Mouse (Mus musculus): ENCODE results near the gene Nmral1. TPM values are rescaled to one million over a fixed set of nuclear protein-coding genes. Genes with fewer than 3 reads are reported as not detected.
"Not testable (repeated sequence)": the region's sequence is repeated elsewhere in the genome, so short reads cannot be mapped to it uniquely, and the experiment has no call there.

Nmral1 gene
- polyA plus RNA-seq, 1 experiment from 2014 or later: 64.5 TPM

DNA sequence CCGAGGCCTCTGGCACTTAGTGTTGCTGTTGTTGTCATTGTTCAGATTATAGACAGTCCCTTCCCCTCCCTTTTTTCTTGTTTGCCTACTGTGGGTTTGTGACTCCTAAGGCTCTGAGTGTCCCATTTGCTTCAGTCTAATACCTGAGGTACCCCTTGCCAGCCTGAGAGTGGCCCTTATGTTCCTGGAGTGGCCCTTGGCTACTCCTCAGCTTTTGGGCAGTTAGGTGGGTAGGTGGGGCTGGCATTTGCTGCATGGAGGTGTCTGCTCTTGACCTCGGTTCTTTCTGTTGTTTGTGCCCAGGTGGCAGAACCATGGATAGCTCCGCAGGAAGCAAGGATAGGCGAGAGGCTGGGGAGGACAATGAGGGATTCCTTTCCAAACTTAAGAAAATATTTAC is 13.6 kb downstream of the Nmral1 start:
- Histone ChIP-seq H3K9ac (no peak overlapping the region), H3K4me2 (no peak overlapping the region), H3K27me3 (no peaks in the 10 kb centered on the region), H3K9me3 (no peaks in the 10 kb centered on the region), H3K4me3 (no peak overlapping the region), H3K4me1 (replicated peaks) (no peaks in the 10 kb centered on the region), H3K27ac (replicated peaks) (no peak overlapping the region), H3K36me3 (peaks cover 63% of the 10 kb centered on the region)
- 78% methylated on average over 4 of the region's 4 CpGs for WGBS
- no peak for ATAC-seq (ENCODE audit: low FRiP score, low read depth)

DNA sequence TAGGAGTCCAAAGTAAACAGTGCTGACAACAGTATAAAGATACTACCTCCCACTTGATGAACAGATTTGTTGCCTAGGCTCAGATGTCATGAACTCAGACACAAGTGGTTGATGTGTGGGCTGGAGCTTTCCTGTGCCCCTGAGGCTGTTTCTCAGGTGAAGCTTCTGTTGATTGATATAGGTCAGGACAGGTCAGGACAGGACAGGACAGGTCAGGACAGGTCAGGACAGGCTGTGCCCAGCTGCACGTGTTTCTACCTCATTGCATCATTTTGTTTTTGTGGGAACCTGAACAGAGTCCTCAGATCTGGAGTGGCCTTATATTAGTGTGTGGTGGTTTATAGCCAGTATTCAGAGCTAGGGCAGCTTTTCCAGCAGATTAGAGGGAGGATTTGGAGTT is 16.5 kb downstream of the Nmral1 start:
- Histone ChIP-seq H3K9ac (no peak overlapping the region), H3K9me3 (no peaks in the 10 kb centered on the region), H3K4me3 (no peak overlapping the region), H3K4me2 (no peak overlapping the region), H3K36me3 (peaks cover 82% of the 10 kb centered on the region), H3K27ac (replicated peaks) (no peak overlapping the region), H3K4me1 (replicated peaks) (no peaks in the 10 kb centered on the region), H3K27me3 (no peaks in the 10 kb centered on the region)
- WGBS: 66% methylated on average over 1 of the region's 1 CpGs
- no peak for ATAC-seq (ENCODE audit: low FRiP score, low read depth)

GRCm38 (mm10) chr16:4701211-4701610 is 17.9 kb downstream of the Nmral1 start:
- no peaks in the 10 kb centered on the region for H3K27me3 ChIP-seq
- H3K4me1 ChIP-seq (replicated peaks): no peaks in the 10 kb centered on the region
- H3K4me2 ChIP-seq: no peak overlapping the region
- H3K9ac ChIP-seq: no peak overlapping the region
- H3K4me3 ChIP-seq: no peak overlapping the region
- no peak for ATAC-seq (ENCODE audit: low FRiP score, low read depth)
- H3K9me3 ChIP-seq: no peaks in the 10 kb centered on the region
- H3K36me3 ChIP-seq: peaks cover 82% of the 10 kb centered on the region
- WGBS: 98% methylated on average over 3 of the region's 3 CpGs
- H3K27ac ChIP-seq (replicated peaks): no peak overlapping the region

GRCm38 (mm10) chr16:4689371-4689770 is 29.8 kb downstream of the Nmral1 start:
- H3K9ac ChIP-seq; H3K4me3 ChIP-seq; ATAC-seq (ENCODE audit: low FRiP score, low read depth); H3K9me3 ChIP-seq; H3K4me2 ChIP-seq; H3K27me3 ChIP-seq; H3K27ac ChIP-seq (replicated peaks): not testable (repeated sequence)
- H3K4me1 ChIP-seq (replicated peaks): peaks cover 15% of the 10 kb centered on the region
- 98% methylated on average over 4 of the region's 4 CpGs for WGBS
- H3K36me3 ChIP-seq: peaks cover 62% of the 10 kb centered on the region

- peak overlapping the region; percentile 93 for H3K4me2 ChIP-seq
- H3K27ac ChIP-seq (replicated peaks): peak overlapping the region; percentile 89
- peaks cover 22% of the 10 kb centered on the region for H3K4me1 ChIP-seq (replicated peaks)
- no peaks in the 10 kb centered on the region for H3K9me3 ChIP-seq
- WGBS: 3% methylated on average over 9 of the region's 9 CpGs
- H3K9ac ChIP-seq: peak overlapping the region; percentile 94
- ATAC-seq (ENCODE audit: low FRiP score, low read depth): no peak
- no peaks in the 10 kb centered on the region for H3K27me3 ChIP-seq
- H3K36me3 ChIP-seq: peaks cover 15% of the 10 kb centered on the region
- peak overlapping the region; percentile 82 for H3K4me3 ChIP-seq
Measured at GRCm38 (mm10) chr16:4684457-4684791, 34.7 kb downstream of the Nmral1 start.

DNA sequence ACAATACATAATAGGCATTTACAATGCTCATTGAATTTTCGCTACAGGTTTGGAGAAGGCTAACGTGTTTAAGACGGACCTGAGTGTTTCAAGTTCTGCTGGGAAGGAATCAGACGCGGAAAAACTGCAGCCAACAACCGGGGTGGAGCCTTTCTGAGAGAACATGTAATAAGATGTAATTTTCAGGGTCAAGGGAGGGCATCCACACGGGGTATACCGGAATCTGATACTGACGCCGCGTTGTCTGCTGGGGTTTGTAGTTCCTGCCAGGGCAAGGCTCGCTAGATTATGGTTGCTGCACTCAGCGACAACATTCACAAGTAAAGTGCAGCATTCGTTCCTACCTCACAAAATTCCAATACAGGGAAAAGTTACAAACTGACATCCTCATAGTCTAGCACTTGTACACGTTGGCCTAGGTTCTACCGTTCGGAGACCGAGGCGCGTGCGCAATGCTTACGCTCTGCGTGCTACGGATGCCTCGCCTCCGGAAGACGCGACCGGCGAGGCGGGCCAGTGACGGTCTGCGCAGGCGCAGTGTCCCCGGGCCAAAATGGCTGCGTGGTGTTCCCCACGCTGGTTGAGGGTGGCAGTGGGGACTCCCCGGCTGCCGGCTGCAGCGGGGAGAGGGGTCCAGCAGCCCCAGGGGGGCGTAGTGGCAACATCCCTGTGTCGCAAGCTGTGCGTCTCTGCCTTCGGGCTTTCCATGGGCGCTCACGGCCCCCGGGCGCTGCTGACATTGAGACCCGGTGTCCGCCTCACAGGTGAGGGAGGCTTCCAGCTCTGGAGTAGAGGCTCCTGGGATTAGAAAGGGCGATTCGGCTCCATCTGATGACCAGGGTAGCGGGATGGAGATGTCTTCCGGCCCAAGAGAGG is 35.3 kb downstream of the Nmral1 start:
- Histone ChIP-seq H3K4me2 (peak overlapping the region; percentile 93), H3K27me3 (no peaks in the 10 kb centered on the region), H3K4me1 (replicated peaks) (peaks cover 26% of the 10 kb centered on the region), H3K9ac (peak overlapping the region; percentile 94), H3K4me3 (peak overlapping the region; percentile 82), H3K9me3 (no peaks in the 10 kb centered on the region), H3K36me3 (peaks cover 10% of the 10 kb centered on the region), H3K27ac (replicated peaks) (peak overlapping the region; percentile 89)
- under 1% methylated on average over 54 of the region's 54 CpGs for WGBS
- ATAC-seq (ENCODE audit: low FRiP score, low read depth): peak; percentile 93

- H3K4me1 ChIP-seq (replicated peaks): peaks cover 32% of the 10 kb centered on the region
- H3K4me3 ChIP-seq: peak overlapping the region; percentile 82
- no peaks in the 10 kb centered on the region for H3K9me3 ChIP-seq
- 33% methylated on average over 9 of the region's 9 CpGs for WGBS
- ATAC-seq (ENCODE audit: low FRiP score, low read depth): no peak
- peak overlapping the region; percentile 94 for H3K9ac ChIP-seq
- peak overlapping the region; percentile 93 for H3K4me2 ChIP-seq
- peaks cover 6% of the 10 kb centered on the region for H3K36me3 ChIP-seq
- peak overlapping the region; percentile 89 for H3K27ac ChIP-seq (replicated peaks)
- H3K27me3 ChIP-seq: no peaks in the 10 kb centered on the region
Measured at GRCm38 (mm10) chr16:4683193-4683580, 36.0 kb downstream of the Nmral1 start.

- 84% methylated on average over 4 of the region's 4 CpGs for WGBS
- Histone ChIP-seq H3K27ac (replicated peaks) (peak overlapping the region; percentile 89; the same call in 1 of the 2 replicates), H3K27me3 (no peaks in the 10 kb centered on the region), H3K4me2 (peak overlapping the region; percentile 93), H3K36me3 (peaks cover 3% of the 10 kb centered on the region), H3K9me3 (no peaks in the 10 kb centered on the region), H3K4me3 (peak overlapping the region; percentile 82), H3K9ac (no peak overlapping the region), H3K4me1 (replicated peaks) (peaks cover 37% of the 10 kb centered on the region)
- no peak for ATAC-seq (ENCODE audit: low FRiP score, low read depth)
Measured at GRCm38 (mm10) chr16:4682628-4683179, 36.5 kb downstream of the Nmral1 start.

DNA sequence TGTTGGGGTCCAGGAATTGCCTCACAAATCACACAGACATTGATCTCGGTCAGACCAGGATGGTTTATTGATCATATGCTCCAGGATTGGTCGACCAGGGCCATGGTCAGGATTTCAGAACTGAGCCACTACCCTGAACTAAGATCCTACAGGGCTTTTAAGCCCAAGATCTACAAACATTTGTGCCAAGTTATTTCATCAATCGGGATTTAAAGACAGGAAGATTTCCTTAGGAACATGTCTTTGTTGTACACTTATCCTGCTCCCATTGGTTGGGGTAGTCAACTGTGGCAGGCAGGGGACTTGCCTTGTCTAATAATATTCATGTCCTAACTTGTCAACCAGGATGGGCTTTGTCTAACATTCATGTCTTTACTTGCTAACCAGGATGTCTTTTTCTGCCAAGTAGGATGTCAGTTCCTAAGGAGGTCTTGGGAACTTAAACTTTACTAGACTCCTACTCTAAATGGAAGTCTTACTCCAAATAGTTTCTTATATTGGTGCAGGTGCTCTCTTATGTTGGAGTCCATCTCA is 38.2 kb downstream of the Nmral1 start:
- peaks cover 37% of the 10 kb centered on the region for H3K4me1 ChIP-seq (replicated peaks)
- H3K4me2 ChIP-seq; H3K9ac ChIP-seq; ATAC-seq (ENCODE audit: low FRiP score, low read depth); H3K27ac ChIP-seq (replicated peaks); H3K9me3 ChIP-seq; H3K4me3 ChIP-seq; H3K36me3 ChIP-seq; H3K27me3 ChIP-seq: not testable (repeated sequence)
- WGBS: 79% methylated on average over 3 of the region's 3 CpGs

DNA sequence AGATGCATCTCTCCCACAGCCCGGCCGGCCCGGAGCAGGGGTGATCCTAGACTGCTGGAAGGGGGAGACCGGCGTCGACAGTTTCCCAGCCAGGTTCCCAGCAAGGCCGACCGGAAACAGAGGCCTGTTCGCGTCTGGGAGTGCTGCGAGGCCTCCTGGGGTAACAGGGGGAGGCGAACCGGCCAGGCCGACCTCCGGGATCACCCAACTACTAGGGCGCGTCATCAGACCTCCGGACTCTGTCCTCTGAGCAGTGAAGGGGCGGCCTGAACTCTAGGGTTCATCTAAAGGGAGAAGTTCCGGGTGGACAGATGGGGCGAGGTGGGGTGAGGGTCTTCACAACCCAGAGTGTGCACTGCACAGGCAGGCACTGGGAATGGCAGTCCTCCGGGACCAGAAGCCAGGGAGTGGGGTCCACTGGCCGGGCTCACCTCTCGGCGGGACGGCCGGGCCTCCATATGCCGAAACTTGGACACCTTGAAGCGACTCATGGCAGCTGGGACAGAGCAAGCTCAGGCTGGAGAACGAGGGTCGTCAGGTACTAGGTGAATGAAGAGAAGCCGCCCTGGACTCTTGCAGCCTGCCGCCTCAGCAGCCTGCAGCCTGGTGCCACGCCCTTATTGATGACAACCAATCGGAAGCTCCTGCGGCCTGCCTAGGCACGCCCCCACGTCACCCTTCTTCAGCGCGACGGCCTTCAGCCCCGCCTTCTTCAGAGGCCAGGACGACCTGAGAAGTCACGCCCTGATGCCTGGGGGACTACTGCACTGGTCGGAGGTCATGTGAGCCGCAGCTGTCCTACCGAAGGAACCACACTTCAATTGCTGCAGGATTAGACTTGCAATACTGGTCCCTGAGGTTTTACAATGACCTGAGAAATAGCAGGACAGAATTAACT is 39.8 kb downstream of the Nmral1 start, which contains the start of gene Coro7:
TSS of gene Coro7 (minus strand) at position 657 of the 898 bp plus-strand sequence.
- Histone ChIP-seq H3K4me1 (replicated peaks) (peaks cover 21% of the 10 kb centered on the region), H3K4me3 (peak within 1 kb of the TSS; percentile 67), H3K27ac (replicated peaks) (peak within 1 kb of the TSS; percentile 60; the same call in 1 of the 2 replicates), H3K9ac (peak within 1 kb of the TSS; percentile 72), H3K36me3 (peaks cover 17% of the 10 kb centered on the region), H3K4me2 (peak within 1 kb of the TSS; percentile 89), H3K27me3 (no peaks in the 10 kb centered on the region), H3K9me3 (no peaks in the 10 kb centered on the region)
- ATAC-seq (ENCODE audit: low FRiP score, low read depth): peak; percentile 90
- under 1% methylated on average over 45 of the region's 47 CpGs for WGBS

DNA sequence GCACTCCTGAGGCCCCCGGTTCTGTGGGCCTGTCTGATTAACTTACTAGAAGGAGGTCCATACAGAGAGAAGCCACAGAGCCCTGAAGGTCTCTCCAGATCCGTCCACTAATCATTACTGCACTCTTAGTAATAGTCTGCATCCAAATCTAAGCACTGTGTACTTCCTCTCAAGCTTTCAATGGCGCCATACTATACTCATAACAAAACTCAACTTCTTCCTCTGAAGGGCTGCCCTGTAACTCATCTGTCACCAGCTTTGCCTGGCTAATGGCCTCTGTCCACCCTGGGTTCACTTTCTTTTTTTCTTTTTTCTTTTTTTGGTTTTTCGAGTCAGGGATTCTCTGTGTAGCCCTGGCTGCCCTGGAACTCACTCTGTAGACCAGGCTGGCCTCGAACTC is 41.1 kb downstream of the Nmral1 start:
- Histone ChIP-seq H3K4me2 (peak overlapping the region; percentile 89), H3K9ac (no peak overlapping the region), H3K4me1 (replicated peaks) (peaks cover 18% of the 10 kb centered on the region), H3K4me3 (no peak overlapping the region; the same call in 1 of the 2 replicates), H3K9me3 (no peaks in the 10 kb centered on the region), H3K27ac (replicated peaks) (no peak overlapping the region), H3K27me3 (no peaks in the 10 kb centered on the region), H3K36me3 (peaks cover 17% of the 10 kb centered on the region)
- ATAC-seq (ENCODE audit: low FRiP score, low read depth): no peak
- WGBS: 91% methylated on average over 5 of the region's 5 CpGs

All from hindbrain, embryonic 15.5 days (tissue).